Mouse (Mus musculus) MEL (cell line): Measurements from ENCODE around the gene Rslcan18. TPM values are rescaled to one million over a fixed set of nuclear protein-coding genes. Genes with fewer than 3 reads are reported as not detected.

Experiments
- DNase-seq: peaks from one replicate; pipeline ENCODE4 v3.0.0; 2011; ENCODE audit warnings: low read depth, low spot score
- H3K27ac ChIP-seq: 2 replicates; pipeline ENCODE4 v1.5.1; 2012; ENCODE audit warnings: low read depth, mild to moderate bottlenecking, control low read depth, low read length, moderate library complexity; ENCODE audit not compliant: control insufficient read depth
- H3K27me3 ChIP-seq, 2 experiments: fragments of 150-350 bp in 1 of 2; sonication (generic) in 1 of 2; 2 replicates each; pipeline ENCODE4 v1.6.1; 2012; ENCODE audit warnings: low read length in 2 of 2, mild to moderate bottlenecking in 2 of 2, improper control_type of control experiment in 1 of 2, moderate library complexity in 1 of 2; ENCODE audit not compliant: insufficient read depth in 2 of 2, control insufficient read depth in 1 of 2
- H3K36me3 ChIP-seq, 2 experiments: 2 replicates each; pipeline ENCODE4 v1.6.1; 2012 to 2014; ENCODE audit warnings: low read length in 2 of 2, improper control_type of control experiment in 1 of 2, inconsistent platforms in 1 of 2, mild to moderate bottlenecking in 1 of 2; ENCODE audit not compliant: insufficient read depth in 2 of 2, control insufficient read depth in 1 of 2
- H3K4me1 ChIP-seq, 2 experiments: fragments of 150-350 bp in 1 of 2; sonication (generic) in 1 of 2; 2 replicates each; pipeline ENCODE4 v1.6.1; 2012; ENCODE audit warnings: low read length in 2 of 2, improper control_type of control experiment in 1 of 2, mild to moderate bottlenecking in 1 of 2; ENCODE audit not compliant: insufficient read depth in 2 of 2, control insufficient read depth in 1 of 2
- H3K4me3 ChIP-seq, 2 experiments: fragments of 150-350 bp in 1 of 2; sonication (generic) in 1 of 2; 2 replicates each; pipeline ENCODE4 v1.5.1; 2012; ENCODE audit warnings: low read depth in 2 of 2, low read length in 2 of 2, mild to moderate bottlenecking in 2 of 2, moderate library complexity in 2 of 2, control low read depth in 1 of 2, improper control_type of control experiment in 1 of 2; ENCODE audit not compliant: control insufficient read depth in 1 of 2, insufficient read depth in 1 of 2
- H3K79me2 ChIP-seq: 2 replicates; pipeline ENCODE4 v1.6.1; 2012; ENCODE audit warnings: mild to moderate bottlenecking, low read length, moderate library complexity; ENCODE audit not compliant: control insufficient read depth, poor library complexity, insufficient read depth
- H3K9ac ChIP-seq: 2 replicates; pipeline ENCODE4 v1.6.1; 2012; ENCODE audit warnings: low read depth, mild to moderate bottlenecking, control low read depth, low read length, moderate library complexity; ENCODE audit not compliant: control insufficient read depth, poor library complexity, severe bottlenecking
- H3K9me3 ChIP-seq: fragments of 150-350 bp; sonication (generic); replicated peaks from 2 replicates; pipeline ENCODE4 v1.6.1; 2012; ENCODE audit warnings: mild to moderate bottlenecking, low read length, improper control_type of control experiment, moderate library complexity; ENCODE audit not compliant: insufficient read depth
- BHLHE40 ChIP-seq: IDR thresholded peaks from 2 replicates; pipeline ENCODE4 v1.6.1; 2012; ENCODE audit warnings: low read depth, mild to moderate bottlenecking, inconsistent platforms, low read length, improper control_type of control experiment, borderline replicate concordance
- CHD1 ChIP-seq: IDR thresholded peaks from 2 replicates; pipeline ENCODE4 v1.6.1; 2012; ENCODE audit warnings: low read depth, mild to moderate bottlenecking, inconsistent platforms, low read length, improper control_type of control experiment
- CHD2 ChIP-seq: IDR thresholded peaks from 2 replicates; pipeline ENCODE4 v1.6.1; 2011; ENCODE audit warnings: low read length, improper control_type of control experiment
- ELF1 ChIP-seq: IDR thresholded peaks from 2 replicates; pipeline ENCODE4 v1.6.1; 2014; ENCODE audit warnings: low read depth, mild to moderate bottlenecking, inconsistent platforms, low read length, improper control_type of control experiment, moderate library complexity
- EP300 ChIP-seq, 2 experiments: IDR thresholded peaks; 2 replicates each; pipeline ENCODE4 v1.6.1; 2011; ENCODE audit warnings: improper control_type of control experiment in 2 of 2, low read length in 2 of 2, low read depth in 1 of 2, mild to moderate bottlenecking in 1 of 2
- ETS1 ChIP-seq: IDR thresholded peaks from 2 replicates; pipeline ENCODE4 v1.6.1; 2012; ENCODE audit warnings: low read depth, mild to moderate bottlenecking, inconsistent platforms, low read length, improper control_type of control experiment, moderate library complexity
- GABPA ChIP-seq: IDR thresholded peaks from 2 replicates; pipeline ENCODE4 v1.6.1; 2012; ENCODE audit warnings: low read depth, mild to moderate bottlenecking, inconsistent platforms, low read length, improper control_type of control experiment, moderate library complexity
- GATA1 ChIP-seq: IDR thresholded peaks from 2 replicates; pipeline ENCODE4 v1.6.1; 2011; ENCODE audit warnings: low read depth, low read length, improper control_type of control experiment
- HCFC1 ChIP-seq: IDR thresholded peaks from 2 replicates; pipeline ENCODE4 v1.6.1; 2012; ENCODE audit warnings: low read depth, mild to moderate bottlenecking, inconsistent platforms, low read length, improper control_type of control experiment, moderate library complexity
- JUND ChIP-seq: IDR thresholded peaks from 2 replicates; pipeline ENCODE4 v1.6.1; 2011; ENCODE audit warnings: low read depth, mild to moderate bottlenecking, improper control_type of control experiment, low read length
- KAT2A ChIP-seq: conservative IDR thresholded peaks from 2 replicates; pipeline ENCODE4 v1.6.1; 2012; ENCODE audit warnings: low read depth, low read length, improper control_type of control experiment, inconsistent platforms
- MAFK ChIP-seq: IDR thresholded peaks from 2 replicates; pipeline ENCODE4 v1.6.1; 2011; ENCODE audit warnings: low read depth, mild to moderate bottlenecking, low read length, improper control_type of control experiment, borderline replicate concordance
- MAX ChIP-seq: IDR thresholded peaks from 2 replicates; pipeline ENCODE4 v1.6.1; 2011; ENCODE audit warnings: low read length, improper control_type of control experiment
- MEF2A ChIP-seq: IDR thresholded peaks from 2 replicates; pipeline ENCODE4 v1.6.1; 2014; ENCODE audit warnings: low read depth, mild to moderate bottlenecking, inconsistent platforms, low read length, improper control_type of control experiment; ENCODE audit not compliant: poor library complexity, insufficient replicate concordance, severe bottlenecking; ENCODE audit errors: extremely low read depth
- MYB ChIP-seq: IDR thresholded peaks from 2 replicates; pipeline ENCODE4 v1.6.1; 2011; ENCODE audit warnings: mild to moderate bottlenecking, low read depth, low read length, improper control_type of control experiment
- MYC ChIP-seq: IDR thresholded peaks from 2 replicates; pipeline ENCODE4 v1.6.1; 2011; ENCODE audit warnings: low read depth, mild to moderate bottlenecking, low read length, improper control_type of control experiment, moderate library complexity
- POLR2A ChIP-seq, 2 experiments: IDR thresholded peaks; 2 replicates each; pipeline ENCODE4 v1.6.1; 2011 to 2012; ENCODE audit warnings: low read length in 2 of 2, mild to moderate bottlenecking in 2 of 2, control low read depth in 1 of 2, improper control_type of control experiment in 1 of 2, low read depth in 1 of 2, moderate library complexity in 1 of 2; ENCODE audit not compliant: control insufficient read depth in 1 of 2, insufficient read depth in 1 of 2, poor library complexity in 1 of 2
- POLR2AphosphoS2 ChIP-seq: IDR thresholded peaks from 2 replicates; pipeline ENCODE4 v1.6.1; 2011; ENCODE audit warnings: low read length, improper control_type of control experiment
- POLR2AphosphoS5 ChIP-seq: IDR thresholded peaks from 2 replicates; pipeline ENCODE4 v1.6.1; 2012; ENCODE audit warnings: low read depth, borderline replicate concordance, mild to moderate bottlenecking, inconsistent platforms, low read length, moderate library complexity, mixed read lengths
- RCOR1 ChIP-seq: IDR thresholded peaks from 2 replicates; pipeline ENCODE4 v1.6.1; 2012; ENCODE audit warnings: low read depth, mild to moderate bottlenecking, inconsistent platforms, low read length, improper control_type of control experiment
- SMC3 ChIP-seq: IDR thresholded peaks from 2 replicates; pipeline ENCODE4 v1.6.1; 2011; ENCODE audit warnings: low read depth, low read length, improper control_type of control experiment
- TAL1 ChIP-seq: IDR thresholded peaks from 2 replicates; pipeline ENCODE4 v1.6.1; 2012; ENCODE audit warnings: mild to moderate bottlenecking, inconsistent platforms, low read length, moderate library complexity, mixed read lengths
- TBP ChIP-seq: IDR thresholded peaks from 2 replicates; pipeline ENCODE4 v1.8.0; 2011; ENCODE audit warnings: low read depth, low read length, improper control_type of control experiment
- TCF12 ChIP-seq: IDR thresholded peaks from 2 replicates; pipeline ENCODE4 v1.6.1; 2014; ENCODE audit warnings: low read depth, mild to moderate bottlenecking, inconsistent platforms, low read length, improper control_type of control experiment, moderate library complexity
- USF1 ChIP-seq: IDR thresholded peaks from 2 replicates; pipeline ENCODE4 v1.6.1; 2014; ENCODE audit warnings: low read depth, mild to moderate bottlenecking, inconsistent platforms, low read length, improper control_type of control experiment, moderate library complexity
- USF2 ChIP-seq, 2 experiments: IDR thresholded peaks; 2 replicates each; pipeline ENCODE4 v1.6.1; 2011 to 2012; ENCODE audit warnings: improper control_type of control experiment in 2 of 2, low read length in 2 of 2, borderline replicate concordance in 1 of 2, inconsistent platforms in 1 of 2, low read depth in 1 of 2, mild to moderate bottlenecking in 1 of 2; ENCODE audit not compliant: insufficient read depth in 1 of 2
- ZKSCAN1 ChIP-seq: IDR thresholded peaks from 2 replicates; pipeline ENCODE4 v1.6.1; 2012; ENCODE audit warnings: low read depth, mild to moderate bottlenecking, inconsistent platforms, low read length, improper control_type of control experiment, moderate library complexity
- ZMIZ1 ChIP-seq: IDR thresholded peaks from 2 replicates; pipeline ENCODE4 v1.6.1; 2012; ENCODE audit warnings: low read depth, mild to moderate bottlenecking, inconsistent platforms, low read length, improper control_type of control experiment, moderate library complexity
- polyA plus RNA-seq, 2 experiments: library from polyadenylated mRNA; stranded (reverse) in 1 of 2; unstranded in 1 of 2; fragments of >175 nt in 1 of 2; fragments of >200 nt in 1 of 2; gene quantifications; 2 replicates each; pipeline versions ENCODE4 v1.2.1 to v1.2.4; 2012; ENCODE audit warnings: low replicate concordance in 2 of 2, low read depth in 1 of 2; ENCODE audit not compliant: insufficient read length in 2 of 2, insufficient read depth in 1 of 2, missing spikeins in 1 of 2
- total RNA-seq: library from RNA; depleted of rRNA; stranded (reverse); fragments of 300-350 nt; gene quantifications from 2 replicates; pipeline ENCODE4 v1.2.3, GENCODE M21; 2012

Gene Rslcan18
- total and polyA plus RNA-seq, 3 experiments = 0.11 to 0.19 TPM; not detected in 1

DNA sequence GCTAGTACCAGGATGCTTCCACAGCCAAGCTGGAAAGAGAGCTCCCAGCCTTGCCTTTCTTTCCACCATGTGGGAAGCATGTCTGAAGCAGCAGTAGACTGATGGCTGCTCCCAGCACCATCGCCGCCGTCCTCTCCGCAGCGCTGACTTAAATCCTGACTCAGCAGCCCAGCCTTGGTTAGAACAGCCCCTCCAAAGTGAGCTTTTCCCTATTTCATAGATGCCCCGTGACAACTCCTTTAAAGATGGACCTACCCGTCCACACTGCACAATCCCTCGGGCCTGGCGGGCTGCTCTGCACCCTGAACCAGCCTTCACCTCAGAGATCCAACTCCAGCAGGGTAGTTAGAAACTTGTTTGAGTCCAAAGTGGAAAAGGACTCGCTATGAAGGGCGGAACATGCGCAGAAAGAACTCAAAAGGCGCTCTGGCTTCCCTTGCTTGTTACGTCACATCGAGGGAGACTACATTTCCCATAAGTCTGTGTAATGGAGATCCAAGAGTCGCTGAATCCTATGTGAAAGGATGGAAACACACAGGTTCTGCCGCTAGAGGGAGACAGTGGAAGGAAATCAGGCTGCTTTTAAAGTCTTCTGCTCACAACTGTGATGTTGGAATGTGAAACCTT is 7.8 kb downstream of the Rslcan18 start, which contains the start of gene Gm28557 (continued):
- TF ChIP-seq TBP = peak; percentile 82; the same call in 1 of the 2 replicates
- TF ChIP-seq POLR2A (IDR thresholded peaks at IDR 0.05; ENCODE audit: control insufficient read depth in 1 of 2, insufficient read depth in 1 of 2, low read depth in 1 of 2, low read length in 2 of 2, poor library complexity in 1 of 2) = peak; percentile 65 to 96; a peak in 3 of 4 replicates
- no peak for TF ChIP-seq CHD2
- TF ChIP-seq MEF2A = no peak
- TF ChIP-seq MYB = no peak
- TF ChIP-seq RCOR1 = no peak
- TF ChIP-seq USF1 = no peak
- TF ChIP-seq ELF1 = peak; percentile 72; the same call in 1 of the 2 replicates
- peak; percentile 49 for TF ChIP-seq SMC3
- no peak for TF ChIP-seq CHD1
- TF ChIP-seq GATA1 = peak; percentile 22; the same call in 1 of the 2 replicates
- peak; percentile 99 for TF ChIP-seq HCFC1
- no peak for TF ChIP-seq ZKSCAN1
- TF ChIP-seq POLR2AphosphoS5 = no peak
- TF ChIP-seq MYC = peak; percentile 90
- peak; percentile 91 for TF ChIP-seq MAFK
- TF ChIP-seq POLR2AphosphoS2 = peak; percentile 91
- TF ChIP-seq KAT2A = peak; percentile 76

DNA sequence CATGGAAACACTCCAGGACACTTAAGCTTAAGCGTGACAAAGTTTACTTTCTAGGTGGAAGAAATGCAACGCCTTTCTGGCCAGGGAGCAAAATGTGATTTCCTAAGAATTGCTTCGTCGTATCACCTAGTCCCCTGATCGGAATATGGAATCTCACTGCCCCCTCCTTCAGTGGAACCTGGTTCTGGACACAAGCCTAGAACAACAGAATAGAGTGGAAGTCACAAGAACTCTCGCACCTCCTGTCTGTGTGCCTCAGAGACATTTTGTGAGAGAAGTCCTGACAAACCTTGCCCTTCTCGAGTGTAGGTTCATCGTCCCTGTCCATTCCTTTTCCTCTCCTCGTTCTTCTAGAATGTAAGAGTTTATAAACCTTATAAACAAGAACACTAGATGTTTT is 8.4 kb downstream of the Rslcan18 start:
- TF ChIP-seq MEF2A = no peak
- no peak for TF ChIP-seq GATA1
- no peak for TF ChIP-seq ZMIZ1
- TF ChIP-seq USF2 (IDR thresholded peaks at IDR 0.05; ENCODE audit: borderline replicate concordance in 1 of 2, insufficient read depth in 1 of 2, low read depth in 1 of 2, low read length in 2 of 2) = no peak
- TF ChIP-seq GABPA = no peak
- no peak for TF ChIP-seq POLR2A (IDR thresholded peaks at IDR 0.05; ENCODE audit: control insufficient read depth in 1 of 2, insufficient read depth in 1 of 2, low read depth in 1 of 2, low read length in 2 of 2, poor library complexity in 1 of 2)
- TF ChIP-seq ETS1 = no peak
- TF ChIP-seq CHD1 = no peak
- no peak for TF ChIP-seq TAL1
- TF ChIP-seq MYB = no peak
- TF ChIP-seq BHLHE40 = no peak
- no peak for TF ChIP-seq MAX
- no peak for TF ChIP-seq JUND
- TF ChIP-seq TBP = no peak
- no peak for TF ChIP-seq ELF1
- TF ChIP-seq USF1 = no peak
- no peak for TF ChIP-seq EP300 (IDR thresholded peaks at IDR 0.05; ENCODE audit: low read depth in 1 of 2, low read length in 2 of 2)
- TF ChIP-seq TCF12 = no peak
- DNase-seq = no peak
- Histone ChIP-seq H3K79me2 (peaks cover 7% of the 10 kb centered on the region), H3K27ac (peak overlapping the region; percentile 85), H3K36me3 (peaks cover 0 to 7% of the 10 kb centered on the region in 2 experiments; a peak in 2 of 4 replicates), H3K9me3 (no peaks in the 10 kb centered on the region), H3K27me3 (no peaks in the 10 kb centered on the region), H3K9ac (peak overlapping the region; percentile 79), H3K4me3 (peak overlapping the region; percentile 80), H3K4me1 (peaks cover 0 to 6% of the 10 kb centered on the region in 2 experiments; a peak in 1 of 4 replicates)
